Mouse (Mus musculus) thymus, adult 2 months (tissue): Measurements from ENCODE around the gene Cks1b. TPM values are rescaled to one million over a fixed set of nuclear protein-coding genes. Genes with fewer than 3 reads are reported as not detected.

Experiments
- DNase-seq: peaks from one replicate; pipeline ENCODE4 v3.0.0; 2021
- H3K27ac ChIP-seq: fragments of 200-500 bp; 2 replicates; pipeline ENCODE4 v1.5.1; 2012; ENCODE audit warnings: low read length, control low read depth; ENCODE audit not compliant: control insufficient read depth, insufficient read depth
- H3K27me3 ChIP-seq: fragments of 200-500 bp; 2 replicates; pipeline ENCODE4 v1.6.1; 2012; ENCODE audit warnings: mild to moderate bottlenecking, low read length, moderate library complexity, mixed read lengths; ENCODE audit not compliant: control insufficient read depth, insufficient read depth
- H3K36me3 ChIP-seq: fragments of 200-500 bp; 2 replicates; pipeline ENCODE4 v1.6.1; 2012; ENCODE audit warnings: mild to moderate bottlenecking, low read length, moderate library complexity; ENCODE audit not compliant: control insufficient read depth, insufficient read depth
- H3K4me1 ChIP-seq: fragments of 200-500 bp; replicated peaks from 2 replicates; pipeline ENCODE4 v1.6.1; 2012; ENCODE audit warnings: low read length; ENCODE audit not compliant: control insufficient read depth, insufficient read depth
- H3K4me3 ChIP-seq: fragments of 200-500 bp; 2 replicates; pipeline ENCODE4 v1.5.1; 2012; ENCODE audit warnings: mild to moderate bottlenecking, low read length, control low read depth, moderate library complexity; ENCODE audit not compliant: control insufficient read depth, insufficient read depth
- CTCF ChIP-seq: fragments of 200-500 bp; IDR thresholded peaks from 2 replicates; pipeline ENCODE4 v1.5.1; 2012; ENCODE audit warnings: mild to moderate bottlenecking, control low read depth, low read length, moderate library complexity, borderline replicate concordance; ENCODE audit not compliant: control insufficient read depth, poor library complexity, insufficient read depth; ENCODE audit errors: extremely low read depth
- POLR2A ChIP-seq: fragments of 200-500 bp; IDR thresholded peaks from 2 replicates; pipeline ENCODE4 v1.6.1; 2012; ENCODE audit warnings: mild to moderate bottlenecking, low read length, control low read depth, moderate library complexity; ENCODE audit not compliant: control insufficient read depth, poor library complexity, insufficient read depth; ENCODE audit errors: extremely low read depth
- WGBS: fragments of 180-500 bp; shearing (Covaris S2); methylation state at CpG from one replicate; pipeline ENCODE4 v1.1.7; 2018; 5-methylcytosine and 5-hydroxymethylcytosine counted together
- polyA plus RNA-seq: library from polyadenylated mRNA; depleted of rRNA; stranded (reverse); fragments of >200 nt; gene quantifications from 2 replicates; pipeline ENCODE4 v1.2.3, GENCODE M21; 2012

Cks1b gene
- polyA plus RNA-seq, 1 experiment = 104 TPM

DNA sequence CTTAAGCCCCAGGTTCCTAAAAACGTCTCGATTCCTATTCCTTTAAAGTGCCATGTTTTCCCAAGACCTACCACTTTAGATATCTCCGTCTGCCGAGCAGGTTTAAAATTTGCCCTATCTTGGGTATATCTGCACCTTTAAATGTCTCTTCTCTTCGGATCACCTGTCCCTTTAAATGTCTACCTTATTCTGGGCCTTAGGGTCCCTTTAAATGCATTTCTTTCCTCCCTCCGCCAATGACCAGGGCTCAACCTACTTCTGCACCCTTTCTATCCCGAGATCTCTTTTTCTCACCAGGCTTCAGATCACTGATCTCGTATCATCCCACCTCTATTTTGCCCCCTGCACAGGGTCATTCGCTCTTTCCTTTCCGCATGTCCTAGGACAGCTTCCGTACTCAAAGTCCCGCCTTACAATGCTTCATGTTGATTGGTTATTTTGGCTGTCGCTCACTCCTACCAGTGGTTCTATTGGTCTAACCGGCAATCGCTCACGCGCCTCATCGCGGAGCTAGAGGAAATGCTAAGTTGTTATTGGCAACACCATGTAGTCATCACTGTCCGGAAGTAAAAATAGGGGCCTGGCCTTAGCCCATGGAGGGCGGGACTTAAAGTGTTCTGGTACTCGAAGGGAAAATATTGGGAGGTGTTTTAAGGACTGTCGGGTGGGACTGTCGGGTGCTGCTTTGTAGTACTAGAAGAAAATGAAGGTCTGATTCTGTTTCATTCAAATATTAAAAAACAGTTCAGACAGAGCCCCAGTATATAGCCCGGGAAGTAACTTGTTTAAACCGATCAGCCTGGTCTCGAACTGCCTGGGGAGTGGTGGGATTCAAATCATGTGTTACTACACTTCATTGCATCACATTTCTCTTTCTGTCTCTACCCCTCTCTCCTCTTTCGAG is 6.4 kb downstream of the Cks1b start, which contains the start of gene Flad1:
Flad1 (minus strand) TSS at position 381 of the 904 bp plus-strand sequence.
- 3% methylated on average over 28 of the region's 28 CpGs for WGBS

DNA sequence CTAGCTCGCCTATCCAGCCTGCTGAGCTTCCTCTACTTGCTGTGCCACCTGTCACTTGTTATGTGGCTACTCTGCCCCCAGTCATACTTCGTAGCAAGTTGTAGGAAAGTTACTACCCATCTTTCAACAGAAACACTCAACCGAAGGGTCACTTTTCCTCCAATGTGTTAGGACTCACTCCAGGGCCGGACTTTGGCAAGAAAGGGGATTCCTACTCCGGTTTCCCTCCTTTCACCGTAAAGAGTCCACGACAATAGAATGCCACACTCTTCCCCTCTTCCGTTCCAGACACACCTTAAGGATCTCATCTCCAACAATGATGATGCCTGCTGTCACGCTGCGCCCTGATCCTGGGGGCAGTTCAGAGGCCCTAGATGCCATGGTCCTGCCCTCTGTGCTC is 7.3 kb downstream of the Cks1b start:
- H3K36me3 ChIP-seq = peaks cover 4% of the 10 kb centered on the region; the same call in 1 of the 2 replicates
- H3K27ac ChIP-seq = no peak overlapping the region
- peak overlapping the region; percentile 28 for H3K4me3 ChIP-seq
- DNase-seq = no peak
- peaks cover 7% of the 10 kb centered on the region for H3K4me1 ChIP-seq
- 80% methylated on average over 10 of the region's 10 CpGs for WGBS
- TF ChIP-seq POLR2A (no peak), CTCF (no peak)
- H3K27me3 ChIP-seq = no peaks in the 10 kb centered on the region

More for the DNA sequence above, 6.4 kb downstream of the Cks1b start, which contains the start of gene Flad1:
- peaks cover 7% of the 10 kb centered on the region for H3K4me1 ChIP-seq
- peak; percentile 98 for DNase-seq
- no peak within 1 kb of the TSS for H3K27ac ChIP-seq
- no peaks in the 10 kb centered on the region for H3K27me3 ChIP-seq
- no peak for TF ChIP-seq CTCF
- H3K4me3 ChIP-seq = peak within 1 kb of the TSS; percentile 54
- peaks cover 4% of the 10 kb centered on the region; the same call in 1 of the 2 replicates for H3K36me3 ChIP-seq

- Histone ChIP-seq H3K4me1 (peaks cover 7% of the 10 kb centered on the region), H3K27me3 (no peaks in the 10 kb centered on the region), H3K27ac (no peak overlapping the region), H3K36me3 (peaks cover 4% of the 10 kb centered on the region; the same call in 1 of the 2 replicates), H3K4me3 (no peak overlapping the region)
- 99% methylated on average over 3 of the region's 3 CpGs for WGBS
- TF ChIP-seq POLR2A (no peak), CTCF (no peak)
- no peak for DNase-seq
Measured at GRCm38 (mm10) chr3:89409701-89410100, 8.5 kb downstream of the Cks1b start.

DNA sequence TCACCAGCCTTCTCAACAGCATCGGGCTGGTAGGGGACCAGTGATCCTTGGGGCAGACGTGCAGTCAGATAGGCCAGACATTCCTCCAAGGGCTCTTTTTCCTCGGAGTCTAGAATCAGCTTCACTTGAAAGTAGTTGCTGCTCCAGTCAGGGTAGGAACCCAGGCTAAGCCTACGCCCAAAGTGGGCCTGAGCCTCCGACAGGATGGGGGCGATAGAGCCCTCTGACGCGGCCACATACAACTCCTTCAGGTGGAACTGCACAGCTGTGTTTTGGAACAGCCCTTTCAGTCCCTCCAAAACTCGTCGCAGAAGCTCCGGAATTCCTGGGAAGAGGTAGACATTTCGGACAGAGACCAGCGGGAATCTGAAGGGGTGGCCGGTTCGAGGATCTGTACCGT is 9.7 kb downstream of the Cks1b start:
- Histone ChIP-seq H3K4me3 (no peak overlapping the region), H3K36me3 (peaks cover 4% of the 10 kb centered on the region; the same call in 1 of the 2 replicates), H3K27ac (no peak overlapping the region), H3K27me3 (no peaks in the 10 kb centered on the region), H3K4me1 (peaks cover 7% of the 10 kb centered on the region)
- no peak for TF ChIP-seq POLR2A
- no peak for TF ChIP-seq CTCF
- WGBS = 91% methylated on average over 16 of the region's 16 CpGs
- DNase-seq = no peak

DNA sequence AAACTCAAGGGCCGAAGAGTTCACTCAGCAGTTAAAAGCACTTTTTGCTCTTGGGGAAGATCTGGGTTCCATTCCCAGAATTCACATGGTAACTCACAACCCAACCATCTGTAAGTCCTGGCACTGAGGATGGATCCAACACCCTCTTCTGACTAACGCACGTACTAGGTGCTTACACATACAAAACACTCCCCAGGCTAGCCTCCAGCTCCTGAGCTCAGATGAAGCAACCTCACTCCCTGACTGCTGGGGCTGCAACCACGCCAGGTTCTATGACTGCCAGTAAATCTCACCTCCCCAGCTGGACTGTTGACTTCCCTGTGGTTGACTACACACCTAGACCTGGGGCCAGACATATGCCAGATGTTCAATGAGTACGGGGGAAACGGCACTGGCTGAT is 11.3 kb downstream of the Cks1b start:
- peaks cover 4% of the 10 kb centered on the region; the same call in 1 of the 2 replicates for H3K36me3 ChIP-seq
- H3K4me1 ChIP-seq = peaks cover 7% of the 10 kb centered on the region
- TF ChIP-seq POLR2A (no peak), CTCF (no peak)
- no peaks in the 10 kb centered on the region for H3K27me3 ChIP-seq
- no peak overlapping the region for H3K27ac ChIP-seq
- WGBS = 93% methylated on average over 6 of the region's 6 CpGs
- no peak overlapping the region for H3K4me3 ChIP-seq
- DNase-seq = no peak

- Histone ChIP-seq H3K27ac (no peak within 1 kb of the TSS), H3K4me3 (no peak within 1 kb of the TSS), H3K36me3 (no peaks in the 10 kb centered on the region; the same call in 1 of the 2 replicates), H3K27me3 (no peaks in the 10 kb centered on the region), H3K4me1 (no peaks in the 10 kb centered on the region)
- TF ChIP-seq POLR2A (no peak), CTCF (no peak)
- WGBS = 94% methylated on average over 5 of the region's 5 CpGs
- no peak for DNase-seq
Measured at GRCm38 (mm10) chr3:89402693-89403092, 15.5 kb downstream of the Cks1b start, which contains the start of gene Lenep. Gene Lenep, minus strand, starts transcription at chr3:89402793.
